Mouse (Mus musculus) testis, postnatal 10 days (tissue): ENCODE measurements around the gene Prpf6.
A peak's percentile ranks its signal among the peaks of the same experiment; 100 is the strongest.

Source experiments
- DNase-seq: peaks from one replicate; pipeline ENCODE4 v3.0.0; 2021; ENCODE audit warnings: low spot score

The Prpf6 gene

DNA sequence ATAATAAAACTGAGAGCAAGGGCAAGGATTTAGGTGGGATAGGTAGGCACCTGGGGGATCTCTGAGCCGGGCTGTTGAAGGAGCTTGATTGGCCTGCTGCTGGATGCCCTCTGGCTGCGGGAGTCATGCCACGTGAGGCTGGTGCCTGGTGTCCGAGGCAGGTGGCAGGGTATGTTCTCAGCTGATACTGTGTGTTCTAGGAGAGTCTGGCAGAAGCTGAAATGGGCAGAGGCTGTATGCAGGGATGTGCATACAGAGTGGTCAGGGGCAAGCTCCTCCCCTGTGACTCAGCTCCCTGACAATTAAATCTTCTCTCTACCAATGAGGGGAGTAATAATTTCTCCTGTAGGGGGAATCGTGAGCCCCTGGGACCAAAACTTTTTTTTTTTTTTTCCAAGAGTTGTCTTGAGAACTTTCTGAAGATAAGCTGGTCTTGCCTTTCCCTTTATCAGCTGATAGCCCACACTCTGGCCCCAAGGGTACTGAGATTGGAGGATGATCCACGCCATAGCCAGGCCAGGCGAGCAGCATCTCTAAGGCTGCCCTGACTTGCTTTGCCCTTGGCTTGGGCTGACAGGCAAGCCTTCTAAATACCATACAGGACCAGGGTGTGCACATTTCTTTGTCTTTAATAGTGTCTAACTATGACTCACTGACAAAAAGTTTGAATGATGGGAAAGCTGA, 5.9 kb downstream of the Prpf6 start:
- no peak for DNase-seq

DNA sequence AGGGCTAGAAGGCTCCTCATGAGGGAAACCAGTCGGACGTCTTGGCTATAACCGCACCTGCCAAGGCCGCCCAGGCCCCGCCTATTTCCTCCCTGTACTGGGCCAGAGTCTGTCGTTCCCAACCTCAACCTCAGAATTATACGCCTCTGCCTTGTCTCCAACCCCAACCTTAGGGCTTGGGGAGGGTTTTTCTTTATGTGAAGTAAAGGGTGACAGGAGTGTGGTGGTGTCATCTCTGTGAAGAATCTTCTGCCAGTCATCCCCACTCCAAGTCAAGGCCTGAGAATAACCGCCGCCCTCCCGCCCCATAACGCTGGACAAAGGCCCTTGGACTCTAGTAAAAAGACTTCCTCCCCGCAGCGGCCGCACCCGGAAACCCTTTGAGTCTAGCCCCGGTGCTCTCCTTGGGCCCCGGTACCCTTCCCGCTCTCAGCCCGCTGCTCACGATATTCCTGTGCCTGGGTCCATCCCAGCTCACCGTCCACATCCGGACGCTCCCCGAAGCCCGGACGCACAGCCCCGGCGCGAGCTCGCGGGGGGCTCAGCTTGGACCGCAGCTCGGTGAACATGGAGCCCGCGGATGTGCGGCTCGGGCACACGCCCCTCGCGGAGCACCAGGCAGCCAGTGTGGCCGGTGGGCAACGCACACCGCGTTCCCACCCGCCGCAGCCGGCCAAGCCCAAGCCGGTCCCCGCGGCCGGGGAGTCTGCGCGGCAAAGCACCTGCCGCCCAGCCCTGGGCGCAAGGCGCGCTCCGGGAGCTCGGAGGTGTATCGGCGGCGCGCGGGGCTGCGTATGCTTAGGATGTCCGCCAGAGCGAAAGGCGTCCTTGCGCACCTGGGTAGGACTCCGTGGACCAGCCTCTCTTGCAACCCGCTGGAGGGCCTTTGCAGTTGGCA, 7.0 kb downstream of the Prpf6 start, which contains the start of gene Samd10:
Gene Samd10 (minus strand): TSS at position 759 of the 898 bp plus-strand sequence.
- peak; percentile 65 for DNase-seq

- DNase-seq = no peak
Observed at GRCm38 (mm10) chr2:181600226-181600758, 8.6 kb downstream of the Prpf6 start.

- peak; percentile 97 for DNase-seq
Observed at GRCm38 (mm10) chr2:181600828-181601750, 9.4 kb downstream of the Prpf6 start.

- DNase-seq = no peak
Observed at GRCm38 (mm10) chr2:181601751-181602145, 10.1 kb downstream of the Prpf6 start.

GRCm38 (mm10) chr2:181602367-181602766, 10.7 kb downstream of the Prpf6 start:
- DNase-seq = no peak

DNA sequence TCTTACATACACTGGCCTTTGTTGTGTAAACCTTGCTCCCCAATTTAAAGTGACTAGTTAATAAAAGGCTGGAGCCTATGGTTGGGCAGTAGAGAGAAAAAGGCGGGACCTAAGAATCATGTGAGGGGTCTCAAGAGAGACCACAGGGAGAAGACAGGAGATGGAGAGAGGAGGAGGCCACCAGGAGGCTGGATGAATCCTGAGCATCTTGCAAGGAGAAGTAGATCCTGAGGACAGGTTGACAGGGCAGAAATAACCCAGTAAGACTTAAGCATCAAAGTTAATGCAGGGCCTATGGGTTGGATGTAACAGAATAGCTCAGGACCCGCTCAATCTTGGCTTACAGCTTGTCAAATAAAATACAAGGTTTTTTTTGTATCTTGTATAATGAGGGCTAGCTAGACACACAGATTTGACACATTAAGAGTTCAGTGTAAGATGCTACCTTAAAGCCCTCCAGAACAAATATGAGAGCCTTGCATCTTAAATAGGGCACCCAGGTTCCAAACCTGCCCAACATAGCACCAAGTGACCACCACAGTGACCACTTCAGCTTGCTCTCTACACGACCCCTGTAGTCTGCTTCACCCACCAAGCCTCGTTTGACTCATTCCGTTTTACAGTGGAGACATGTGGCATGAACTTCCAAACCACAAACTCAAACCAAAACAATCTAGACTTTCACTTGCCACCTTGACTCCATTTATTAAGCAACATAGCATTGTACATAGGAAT, 27.3 kb downstream of the Prpf6 start:
- DNase-seq = no peak

GRCm38 (mm10) chr2:181623401-181623800, 31.7 kb downstream of the Prpf6 start:
- peak; percentile 53 for DNase-seq

- no peak for DNase-seq
Observed at GRCm38 (mm10) chr2:181628471-181628870, 36.8 kb downstream of the Prpf6 start.

- DNase-seq = no peak
Observed at GRCm38 (mm10) chr2:181632624-181633023, 41.0 kb downstream of the Prpf6 start.

- DNase-seq = no peak
Observed at GRCm38 (mm10) chr2:181635865-181636264, 44.2 kb downstream of the Prpf6 start.

- peak; percentile 67 for DNase-seq
Observed at GRCm38 (mm10) chr2:181644361-181644760, 52.7 kb downstream of the Prpf6 start.

DNA sequence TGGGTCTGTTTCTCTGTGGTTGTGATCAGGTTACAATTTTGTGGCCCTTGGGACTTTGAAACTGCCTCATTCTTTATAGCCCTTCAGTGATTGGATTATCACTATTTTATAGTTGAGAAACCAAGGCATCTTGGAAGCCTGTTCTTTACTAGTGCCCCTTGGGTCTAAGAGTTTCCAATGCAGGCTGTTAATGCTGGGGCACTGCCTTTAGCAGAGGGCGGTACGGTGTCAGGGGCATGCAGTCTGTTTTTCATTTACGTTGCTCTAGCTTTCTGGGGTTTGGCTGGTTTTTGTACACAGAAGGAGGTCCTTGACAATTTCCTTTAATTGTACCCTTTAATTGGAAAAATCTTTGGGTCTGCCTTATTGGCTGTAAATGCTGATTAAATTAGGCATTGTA, 54.0 kb downstream of the Prpf6 start:
- DNase-seq = no peak

GRCm38 (mm10) chr2:181646626-181647472, 55.2 kb downstream of the Prpf6 start:
- no peak for DNase-seq

DNA sequence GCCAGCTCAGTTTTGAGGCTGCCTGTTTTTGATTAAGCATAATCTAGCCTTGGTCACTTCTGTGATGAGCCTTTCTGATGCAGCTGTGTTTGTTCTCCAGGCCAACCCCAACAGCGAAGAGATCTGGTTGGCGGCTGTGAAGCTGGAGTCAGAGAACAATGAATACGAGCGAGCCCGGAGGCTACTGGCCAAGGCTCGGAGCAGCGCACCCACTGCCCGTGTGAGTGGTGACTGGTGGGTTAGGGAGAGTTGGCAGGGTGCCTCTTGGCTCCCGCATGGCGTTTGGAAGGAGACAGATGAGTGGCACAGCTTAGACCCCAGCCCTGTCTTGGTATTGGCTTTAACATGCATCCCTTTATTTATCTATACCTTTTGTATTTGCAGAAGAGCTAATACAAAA, 57.3 kb downstream of the Prpf6 start:
- peak; percentile 41 for DNase-seq

- DNase-seq = no peak
Observed at GRCm38 (mm10) chr2:181653065-181653464, 61.4 kb downstream of the Prpf6 start.

DNA sequence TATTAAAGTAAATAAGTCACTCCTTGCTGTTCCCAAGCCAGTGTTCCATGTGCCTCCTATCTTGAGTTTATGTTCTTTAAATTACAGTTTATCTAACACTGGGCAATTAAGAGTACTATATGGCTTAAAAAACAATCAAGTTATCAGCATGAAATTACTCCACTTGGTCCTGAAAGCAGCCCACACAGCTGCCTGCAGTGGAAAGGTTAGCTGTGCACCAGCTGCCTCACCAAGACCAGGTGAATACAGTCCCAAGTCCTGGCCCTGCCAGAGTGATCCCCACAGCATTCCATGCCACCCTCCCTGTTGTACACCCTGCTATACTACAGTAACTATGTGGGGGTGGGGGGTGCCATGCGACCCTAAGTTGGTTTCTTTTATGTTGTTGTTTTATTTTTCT, 61.9 kb downstream of the Prpf6 start:
- no peak for DNase-seq

DNA sequence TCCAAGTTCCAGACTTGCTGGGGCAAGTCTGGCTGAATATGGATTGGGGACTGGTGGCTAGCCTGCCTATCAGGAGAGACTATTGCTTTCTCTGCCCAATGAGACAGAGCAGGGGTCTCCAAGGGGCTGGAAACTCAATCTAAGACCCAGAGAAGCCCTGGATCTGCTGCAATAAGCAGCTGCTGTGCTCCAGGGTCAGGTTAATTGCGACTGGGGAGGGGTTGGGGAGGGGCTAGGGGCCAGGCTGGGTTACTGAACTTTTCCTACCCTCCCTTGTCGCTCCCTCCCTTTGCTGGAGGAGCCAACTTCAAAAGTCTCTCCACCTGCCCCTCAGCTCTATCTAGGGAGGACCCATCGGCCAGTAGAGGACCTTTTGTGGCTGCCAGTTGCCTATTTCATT, 65.1 kb downstream of the Prpf6 start, which contains the start of gene Gm29797:
Gene Gm29797 (plus strand): TSS at position 301 of the 400 bp plus-strand sequence.
- no peak for DNase-seq

- DNase-seq = peak; percentile 46
Observed at GRCm38 (mm10) chr2:181657441-181657840, 65.8 kb downstream of the Prpf6 start.

DNA sequence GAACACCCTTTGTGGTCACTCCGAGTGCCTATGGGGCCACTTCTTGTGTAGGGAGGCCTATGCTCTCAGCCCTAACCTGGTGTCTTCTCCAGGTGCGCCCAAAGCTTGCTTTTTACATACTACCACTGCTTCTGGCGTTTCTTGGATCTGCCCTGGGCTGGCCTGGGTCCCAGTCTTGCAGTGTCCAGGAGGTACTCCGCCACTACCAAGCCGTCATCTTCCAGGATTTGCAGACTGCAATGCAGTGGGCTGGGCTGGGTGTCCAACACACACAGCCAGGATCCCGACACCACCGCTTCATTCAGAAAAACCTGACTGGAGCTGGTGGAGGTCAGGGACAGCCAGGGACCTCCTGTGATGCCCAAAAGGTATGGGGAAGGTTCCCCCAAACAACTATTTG, 66.9 kb downstream of the Prpf6 start:
- DNase-seq = peak; percentile 46
